Mouse (Mus musculus) cerebellum, postnatal 36 days (tissue): ENCODE data around the gene Gm2431.
A peak's percentile ranks its signal among the peaks of the same experiment; 100 is the strongest.
"Not testable (repeated sequence)": the region's sequence is repeated elsewhere in the genome, so short reads cannot be mapped to it uniquely, and the experiment has no call there.

Experiments
- DNase-seq, 2 experiments: peaks; one replicate each; pipeline ENCODE4 v3.0.0; 2021 to 2022; ENCODE audit warnings: mixed read lengths in 2 of 2

Gm2431 gene

GRCm38 (mm10) chr7:142258254-142258653 is at the start of gene Gm2431:
Gm2431 (minus strand) TSS chr7:142258354.
- not testable (repeated sequence) for DNase-seq

- DNase-seq: not testable (repeated sequence)
These were observed 45.8 kb upstream of the Gm2431 start for GRCm38 (mm10) chr7:142303929-142304328.

- DNase-seq: no peak
These were observed 45.1 kb upstream of the Gm2431 start, which contains the start of gene Krtap5-4 for GRCm38 (mm10) chr7:142303249-142303648. Krtap5-4 (plus strand) TSS chr7:142303549.

- not testable (repeated sequence) for DNase-seq
These were observed 38.9 kb upstream of the Gm2431 start, which contains the start of gene Krtap5-1 for GRCm38 (mm10) chr7:142297018-142297417. Krtap5-1 (minus strand) TSS chr7:142297118.

- not testable (repeated sequence) for DNase-seq
These were observed 38.0 kb upstream of the Gm2431 start for GRCm38 (mm10) chr7:142296108-142296507.

GRCm38 (mm10) chr7:142295418-142295817 is 37.3 kb upstream of the Gm2431 start:
- no peak for DNase-seq

- peak; percentile 41 to 50 for DNase-seq
These were observed 35.7 kb upstream of the Gm2431 start for GRCm38 (mm10) chr7:142293851-142294250.

- not testable (repeated sequence) for DNase-seq
These were observed 27.9 kb upstream of the Gm2431 start for GRCm38 (mm10) chr7:142285910-142286612.

- peak; percentile 49 to 52 for DNase-seq
These were observed 27.1 kb upstream of the Gm2431 start for GRCm38 (mm10) chr7:142285130-142285835.

- peak; percentile 93 to 96 for DNase-seq
These were observed 26.5 kb upstream of the Gm2431 start for GRCm38 (mm10) chr7:142284615-142285080.

GRCm38 (mm10) chr7:142284023-142284591 is 26.0 kb upstream of the Gm2431 start:
- peak; percentile 56 to 57 for DNase-seq

- not testable (repeated sequence) for DNase-seq
These were observed 24.7 kb upstream of the Gm2431 start for GRCm38 (mm10) chr7:142282847-142283246.

- not testable (repeated sequence) for DNase-seq
These were observed 21.1 kb upstream of the Gm2431 start for GRCm38 (mm10) chr7:142279291-142279690.

GRCm38 (mm10) chr7:142278183-142278582 is 20.0 kb upstream of the Gm2431 start:
- DNase-seq: peak; percentile 71 to 76

GRCm38 (mm10) chr7:142274263-142274662 is 16.1 kb upstream of the Gm2431 start, which contains the start of gene Gm4559:
Gm4559 (minus strand) TSS chr7:142274363.
- DNase-seq: not testable (repeated sequence)

- DNase-seq: peak; percentile 37 to 39
These were observed 2.6 kb downstream of the Gm2431 start for GRCm38 (mm10) chr7:142255517-142255916.

- DNase-seq: peak; percentile 12 to 17
These were observed 8.3 kb downstream of the Gm2431 start for GRCm38 (mm10) chr7:142249824-142250223.

- no peak for DNase-seq
These were observed 17.2 kb downstream of the Gm2431 start, which contains the start of gene Gm40460 for GRCm38 (mm10) chr7:142240978-142241377. Gm40460 (minus strand) TSS chr7:142241078.

GRCm38 (mm10) chr7:142231540-142231939 is 26.6 kb downstream of the Gm2431 start:
- DNase-seq: no peak

GRCm38 (mm10) chr7:142229871-142230270 is 28.3 kb downstream of the Gm2431 start, which contains the start of gene Krtap5-5:
Krtap5-5 (minus strand) TSS chr7:142229971.
- not testable (repeated sequence) for DNase-seq

- DNase-seq: no peak
These were observed 33.6 kb downstream of the Gm2431 start for GRCm38 (mm10) chr7:142224518-142224917.

GRCm38 (mm10) chr7:142212136-142212535 is 46.0 kb downstream of the Gm2431 start:
- DNase-seq: not testable (repeated sequence)

- no peak for DNase-seq
These were observed 46.6 kb downstream of the Gm2431 start, which contains the start of gene Gm7579 for GRCm38 (mm10) chr7:142211559-142211958. Gm7579 (plus strand) TSS chr7:142211859.
